Mouse (Mus musculus) lung, postnatal 36 days (tissue): Measurements from ENCODE around the gene Bpifa6.
"Not testable (repeated sequence)": the region's sequence is repeated elsewhere in the genome, so short reads cannot be mapped to it uniquely, and the experiment has no call there.

Experiments
- DNase-seq: peaks from one replicate; pipeline ENCODE4 v3.0.0; 2022; ENCODE audit warnings: mixed read lengths

Bpifa6 gene

GRCm38 (mm10) chr2:153974582-153974981 lies at the start of gene Bpifa6:
TSS of gene Bpifa6 (plus strand) at chr2:153974945.
- no peak for DNase-seq

GRCm38 (mm10) chr2:153929871-153930413 lies 44.8 kb upstream of the Bpifa6 start:
- DNase-seq: peak; percentile 45

- DNase-seq: no peak
Measured at GRCm38 (mm10) chr2:153931125-153931524, 43.6 kb upstream of the Bpifa6 start.

GRCm38 (mm10) chr2:153933311-153933710 lies 41.4 kb upstream of the Bpifa6 start:
- no peak for DNase-seq

- no peak for DNase-seq
Measured at GRCm38 (mm10) chr2:153935348-153935747, 39.4 kb upstream of the Bpifa6 start.

- DNase-seq: no peak
Measured at GRCm38 (mm10) chr2:153937843-153938242, 36.9 kb upstream of the Bpifa6 start, which contains the start of gene Bpifb4. TSS of gene Bpifb4 (plus strand) at chr2:153938212.

- DNase-seq: peak; percentile 60
Measured at GRCm38 (mm10) chr2:153943537-153943936, 31.2 kb upstream of the Bpifa6 start.

GRCm38 (mm10) chr2:153944567-153944966 lies 30.2 kb upstream of the Bpifa6 start:
- DNase-seq: no peak

GRCm38 (mm10) chr2:153952897-153953296 lies 21.8 kb upstream of the Bpifa6 start:
- DNase-seq: peak; percentile 68

- peak; percentile 64 for DNase-seq
Measured at GRCm38 (mm10) chr2:153953836-153954235, 20.9 kb upstream of the Bpifa6 start.

GRCm38 (mm10) chr2:153962821-153963331 lies 11.9 kb upstream of the Bpifa6 start:
- DNase-seq: no peak

GRCm38 (mm10) chr2:153963334-153963733 lies 11.4 kb upstream of the Bpifa6 start:
- DNase-seq: no peak

GRCm38 (mm10) chr2:153970221-153970620 lies 4.5 kb upstream of the Bpifa6 start:
- DNase-seq: peak; percentile 38

- peak; percentile 87 for DNase-seq
Measured at GRCm38 (mm10) chr2:153995770-153996169, 21.0 kb downstream of the Bpifa6 start.

- no peak for DNase-seq
Measured at GRCm38 (mm10) chr2:154000501-154000900, 25.8 kb downstream of the Bpifa6 start.

GRCm38 (mm10) chr2:154001056-154001455 lies 26.3 kb downstream of the Bpifa6 start:
- DNase-seq: peak; percentile 5

- DNase-seq: no peak
Measured at GRCm38 (mm10) chr2:154004456-154004855, 29.7 kb downstream of the Bpifa6 start.

GRCm38 (mm10) chr2:154005094-154005493 lies 30.3 kb downstream of the Bpifa6 start:
- peak; percentile 41 for DNase-seq

GRCm38 (mm10) chr2:154005734-154006133 lies 31.0 kb downstream of the Bpifa6 start:
- DNase-seq: no peak

- DNase-seq: no peak
Measured at GRCm38 (mm10) chr2:154006331-154006730, 31.6 kb downstream of the Bpifa6 start.

GRCm38 (mm10) chr2:154007381-154007780 lies 32.6 kb downstream of the Bpifa6 start:
- no peak for DNase-seq

GRCm38 (mm10) chr2:154007965-154008364 lies 33.2 kb downstream of the Bpifa6 start, which contains the start of gene Bpifa2:
TSS of gene Bpifa2 (plus strand) at chr2:154008265.
- no peak for DNase-seq

- DNase-seq: no peak
Measured at GRCm38 (mm10) chr2:154017990-154018389, 43.2 kb downstream of the Bpifa6 start.

GRCm38 (mm10) chr2:154024676-154025075 lies 49.9 kb downstream of the Bpifa6 start:
- not testable (repeated sequence) for DNase-seq

GRCm38 (mm10) chr2:154038932-154039331 lies 64.2 kb downstream of the Bpifa6 start:
- peak; percentile 31 for DNase-seq
